Mouse (Mus musculus) liver, postnatal 0 days (tissue): ENCODE results near the gene Pitpnb. TPM values are rescaled to one million over a fixed set of nuclear protein-coding genes. Genes with fewer than 3 reads are reported as not detected.

Experiments used
- ATAC-seq: fragments of 200-750 bp; cut with Nextera tagmentation; 2 replicates; pipeline ENCODE4 v1.8.0; 2017; ENCODE audit warnings: mild to moderate bottlenecking, moderate library complexity
- DNase-seq: peaks from one replicate; pipeline ENCODE4 v3.0.0-alpha.2; 2016
- H3K27ac ChIP-seq: fragments of 300-500 bp; sonication (generic); 2 replicates; pipeline ENCODE4 v1.5.1; 2014; ENCODE audit warnings: antibody characterized with exemption, moderate library complexity, mild to moderate bottlenecking, low read depth
- H3K27me3 ChIP-seq: fragments of 300-500 bp; sonication (generic); 2 replicates; pipeline ENCODE4 v1.6.1; 2014; ENCODE audit warnings: low read length, control low read depth, mixed read lengths; ENCODE audit not compliant: insufficient read depth
- H3K36me3 ChIP-seq: fragments of 300-500 bp; sonication (generic); replicated peaks from 2 replicates; pipeline ENCODE4 v1.6.1; 2014; ENCODE audit warnings: mild to moderate bottlenecking, control low read depth, low read length, moderate library complexity, mixed read lengths; ENCODE audit not compliant: insufficient read depth
- H3K4me1 ChIP-seq: fragments of 300-500 bp; sonication (generic); 2 replicates; pipeline ENCODE4 v1.6.1; 2014; ENCODE audit warnings: antibody characterized with exemption, mild to moderate bottlenecking, control low read depth; ENCODE audit not compliant: insufficient read depth
- H3K4me2 ChIP-seq: fragments of 300-500 bp; sonication (generic); 2 replicates; pipeline ENCODE4 v1.6.1; 2014; ENCODE audit warnings: low read depth, mild to moderate bottlenecking, low read length, moderate library complexity, mixed read lengths
- H3K4me3 ChIP-seq: fragments of 300-500 bp; sonication (generic); 2 replicates; pipeline ENCODE4 v1.5.1; 2014; ENCODE audit warnings: low read depth, low read length
- H3K9ac ChIP-seq: fragments of 300-500 bp; sonication (generic); replicated peaks from 2 replicates; pipeline ENCODE4 v1.6.1; 2014; ENCODE audit warnings: mild to moderate bottlenecking, moderate library complexity
- H3K9me3 ChIP-seq: fragments of 300-500 bp; sonication (generic); 2 replicates; pipeline ENCODE4 v1.6.1; 2016; ENCODE audit warnings: mild to moderate bottlenecking, control low read depth, low read length, mixed read lengths
- CTCF ChIP-seq: sonication (generic); IDR thresholded peaks from 2 replicates; pipeline ENCODE4 v1.5.1; 2016; ENCODE audit warnings: antibody characterized with exemption, low read depth
- EP300 ChIP-seq: IDR thresholded peaks from 2 replicates; pipeline ENCODE4 v1.6.1; 2016; ENCODE audit warnings: antibody characterized with exemption, low read depth, mild to moderate bottlenecking
- WGBS: fragments of 180-500 bp; shearing (Covaris S2); extraction: QIAGEN DNeasy Blood & Tissue Kit; methylation state at CpG from one replicate; pipeline ENCODE4 v1.1.7; 2014; ENCODE audit not compliant: insufficient replicate concordance; 5-methylcytosine and 5-hydroxymethylcytosine counted together
- polyA plus RNA-seq: library from polyadenylated mRNA; unstranded; fragments of >200 nt; fragmentation: Nextera tagmentation; extraction: Ambion mirVana; gene quantifications from 2 replicates; pipeline ENCODE4 v1.2.1, GENCODE M21; 2015

The Pitpnb gene
- polyA plus RNA-seq, 1 experiment from 2014 or later: 40.2 TPM

DNA sequence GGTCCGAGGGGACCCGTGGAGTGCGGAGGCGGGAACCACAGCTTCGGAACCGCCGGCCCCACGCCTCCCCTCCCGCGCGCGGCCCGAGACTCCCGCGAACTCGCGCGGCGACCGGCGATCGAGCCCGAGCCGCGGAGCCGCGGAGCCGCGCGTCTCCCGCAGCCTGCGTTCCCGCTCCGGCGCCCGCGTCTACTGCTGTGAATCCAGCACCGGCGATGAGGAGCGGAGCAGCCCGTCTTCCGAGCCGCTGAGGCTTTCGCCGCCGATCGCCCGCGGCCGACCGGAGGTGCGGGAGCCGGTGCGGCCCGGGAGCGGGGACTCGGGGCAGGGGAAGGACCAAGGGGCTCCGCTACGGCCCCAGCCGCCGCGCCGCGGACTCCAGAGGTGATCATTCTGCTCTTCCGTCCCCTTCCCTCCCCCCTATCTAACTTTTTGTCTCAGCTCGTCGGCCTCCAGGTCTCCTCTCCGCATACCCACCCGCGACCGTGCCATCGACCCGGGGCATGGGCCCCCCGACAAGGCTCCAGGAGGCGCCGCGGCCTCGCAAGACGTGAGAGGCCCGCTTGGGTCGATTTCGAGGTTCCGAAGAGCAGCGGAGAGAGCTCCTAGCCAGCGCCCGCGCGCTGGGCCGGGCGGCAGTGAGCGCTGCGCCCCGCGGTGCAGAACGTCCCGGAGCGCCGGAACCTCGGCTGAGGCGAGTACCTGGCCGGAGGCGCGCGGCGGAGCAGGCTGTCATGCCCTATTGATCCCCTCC is 87.0 kb downstream of the Pitpnb start:
- H3K27ac ChIP-seq: no peak overlapping the region
- no peaks in the 10 kb centered on the region; the same call in 1 of the 2 replicates for H3K36me3 ChIP-seq
- H3K4me1 ChIP-seq: peaks cover 9% of the 10 kb centered on the region
- peak overlapping the region; percentile 62 for H3K4me3 ChIP-seq
- ATAC-seq (peak; percentile 35; the same call in 1 of the 2 replicates), DNase-seq (no peak)
- H3K9ac ChIP-seq: peak overlapping the region; percentile 61
- peaks cover 72% of the 10 kb centered on the region for H3K27me3 ChIP-seq
- peak overlapping the region; percentile 90 for H3K4me2 ChIP-seq
- TF ChIP-seq CTCF (no peak), EP300 (no peak)
- no peaks in the 10 kb centered on the region for H3K9me3 ChIP-seq
- 1% methylated on average over 83 of the region's 105 CpGs for WGBS

DNA sequence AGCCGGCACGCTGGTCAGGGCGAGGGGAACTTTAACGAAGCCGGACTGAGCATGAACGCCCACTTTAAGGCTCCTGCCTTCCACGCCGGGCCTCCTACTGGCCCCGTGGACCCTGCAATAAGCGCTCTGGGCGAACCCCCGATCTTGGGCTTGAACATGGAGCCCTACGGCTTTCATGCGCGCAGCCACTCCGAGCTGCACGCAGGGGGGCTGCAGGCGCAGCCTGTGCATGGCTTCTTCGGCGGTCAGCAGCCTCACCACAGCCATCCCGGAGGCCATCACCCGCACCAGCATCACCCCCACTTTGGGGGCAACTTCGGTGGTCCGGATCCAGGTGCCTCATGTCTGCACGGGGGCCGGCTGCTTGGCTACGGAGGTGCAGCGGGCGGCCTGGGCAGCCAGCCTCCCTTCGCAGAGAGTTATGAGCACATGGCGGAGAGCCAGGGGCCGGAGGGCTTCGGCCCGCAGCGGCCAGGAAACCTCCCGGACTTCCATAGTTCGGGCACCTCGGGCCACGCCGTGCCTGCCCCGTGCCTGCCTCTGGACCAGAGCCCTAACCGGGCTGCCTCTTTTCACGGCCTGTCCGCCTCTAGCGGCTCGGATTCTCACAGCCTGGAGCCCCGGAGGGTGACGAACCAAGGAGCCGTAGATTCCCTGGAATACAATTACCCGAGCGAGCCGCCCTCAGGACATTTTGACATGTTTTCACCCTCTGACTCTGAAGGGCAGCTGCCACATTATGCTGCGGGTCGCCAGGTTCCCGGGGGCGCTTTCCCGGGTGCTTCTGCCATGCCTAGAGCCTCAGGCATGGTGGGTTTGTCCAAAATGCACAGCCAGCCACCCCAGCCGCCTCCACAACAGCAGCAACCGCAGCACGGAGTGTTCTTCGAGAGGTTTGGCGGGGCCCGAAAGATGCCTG is 87.9 kb downstream of the Pitpnb start:
- H3K4me1 ChIP-seq: peaks cover 9% of the 10 kb centered on the region
- no peak for ATAC-seq
- DNase-seq: no peak
- peaks cover 69% of the 10 kb centered on the region for H3K27me3 ChIP-seq
- 0 out of 2 replicates have a peak overlapping the region, but pooled peaks have one; percentile 61 for H3K9ac ChIP-seq
- 7% methylated on average over 48 of the region's 63 CpGs for WGBS
- H3K9me3 ChIP-seq: no peaks in the 10 kb centered on the region
- H3K4me3 ChIP-seq: peak overlapping the region; percentile 62
- H3K36me3 ChIP-seq: no peaks in the 10 kb centered on the region; the same call in 1 of the 2 replicates
- H3K4me2 ChIP-seq: peak overlapping the region; percentile 90
- H3K27ac ChIP-seq: no peak overlapping the region
- TF ChIP-seq CTCF (no peak), EP300 (no peak)

DNA sequence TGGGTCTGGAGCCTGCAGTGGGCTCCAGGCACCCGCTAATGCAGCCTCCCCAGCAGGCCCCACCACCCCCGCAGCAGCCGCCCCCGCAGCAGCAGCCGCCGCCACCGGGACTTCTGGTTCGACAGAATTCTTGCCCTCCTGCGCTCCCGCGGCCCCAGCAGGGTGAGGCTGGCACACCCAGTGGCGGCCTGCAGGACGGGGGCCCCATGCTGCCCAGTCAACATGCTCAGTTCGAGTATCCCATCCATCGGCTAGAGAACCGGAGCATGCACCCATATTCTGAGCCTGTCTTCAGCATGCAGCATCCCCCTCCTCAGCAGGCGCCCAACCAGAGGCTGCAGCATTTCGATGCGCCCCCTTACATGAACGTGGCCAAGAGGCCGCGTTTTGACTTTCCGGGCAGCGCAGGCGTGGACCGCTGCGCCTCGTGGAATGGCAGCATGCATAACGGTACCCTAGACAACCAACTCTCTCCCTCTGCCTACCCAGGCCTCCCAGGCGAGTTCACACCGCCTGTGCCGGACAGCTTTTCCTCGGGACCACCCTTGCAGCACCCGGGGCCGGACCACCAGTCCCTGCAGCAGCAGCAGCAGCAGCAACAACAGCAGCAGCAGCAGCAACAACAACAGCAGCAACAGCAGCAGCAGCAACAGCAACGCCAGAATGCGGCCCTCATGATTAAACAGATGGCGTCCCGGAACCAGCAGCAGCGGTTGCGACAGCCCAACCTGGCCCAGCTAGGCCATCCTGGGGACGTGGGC is 88.7 kb downstream of the Pitpnb start:
- peaks cover 69% of the 10 kb centered on the region for H3K27me3 ChIP-seq
- H3K36me3 ChIP-seq: no peaks in the 10 kb centered on the region; the same call in 1 of the 2 replicates
- no peak for DNase-seq
- no peak overlapping the region for H3K9ac ChIP-seq
- WGBS: 27% methylated on average over 41 of the region's 42 CpGs
- peak overlapping the region; percentile 90 for H3K4me2 ChIP-seq
- no peak for TF ChIP-seq CTCF
- TF ChIP-seq EP300: no peak
- peaks cover 10% of the 10 kb centered on the region for H3K4me1 ChIP-seq
- no peaks in the 10 kb centered on the region for H3K9me3 ChIP-seq
- H3K27ac ChIP-seq: no peak overlapping the region
- peak overlapping the region; percentile 6 for H3K4me3 ChIP-seq
- ATAC-seq: no peak

DNA sequence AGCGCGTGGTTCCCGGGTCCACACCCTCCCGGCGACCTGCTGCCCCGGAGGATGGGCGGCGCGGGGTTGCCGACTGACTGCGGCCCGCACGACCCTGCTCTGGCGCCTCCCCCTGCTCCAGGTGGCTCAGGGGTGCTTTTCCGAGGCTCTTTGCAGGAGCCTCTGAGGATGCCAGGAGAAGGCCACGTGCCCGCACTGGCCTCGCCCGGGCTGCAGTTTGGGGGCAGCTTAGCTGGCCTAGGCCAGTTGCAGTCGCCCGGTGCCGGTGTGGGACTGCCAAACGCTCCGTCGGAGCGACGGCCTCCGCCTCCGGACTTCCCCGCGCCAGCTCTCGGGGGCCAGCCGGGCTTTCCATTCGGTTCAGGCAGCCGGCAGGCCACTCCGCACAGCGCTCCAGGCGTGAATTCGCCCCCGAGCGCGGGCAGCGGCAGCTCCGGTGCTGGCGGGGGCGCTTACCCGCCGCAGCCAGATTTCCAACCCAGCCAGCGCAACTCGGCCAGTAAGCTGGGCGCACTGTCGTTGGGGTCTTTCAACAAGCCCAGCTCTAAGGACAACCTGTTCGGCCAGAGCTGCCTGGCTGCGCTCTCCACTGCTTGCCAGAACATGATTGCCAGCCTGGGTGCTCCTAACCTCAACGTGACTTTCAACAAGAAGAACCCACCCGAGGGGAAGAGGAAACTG is 89.6 kb downstream of the Pitpnb start:
- H3K27me3 ChIP-seq: peaks cover 66% of the 10 kb centered on the region

DNA sequence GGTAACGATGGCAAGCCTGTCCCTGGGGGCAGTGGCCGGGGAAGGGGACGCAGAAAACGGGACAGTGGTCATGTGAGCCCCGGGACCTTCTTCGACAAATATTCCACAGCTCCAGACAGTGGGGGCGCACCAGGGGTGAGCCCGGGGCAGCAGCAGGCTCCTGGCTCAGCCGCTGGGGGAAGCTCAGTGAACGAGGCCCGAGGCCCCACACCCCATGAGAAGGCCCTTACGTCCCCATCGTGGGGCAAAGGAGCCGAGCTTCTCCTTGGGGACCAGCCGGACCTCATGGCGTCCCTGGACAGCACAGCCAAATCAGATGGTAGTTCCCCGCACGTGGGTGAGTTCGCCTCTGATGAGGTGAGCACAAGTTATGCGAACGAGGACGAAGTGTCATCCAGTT is 90.3 kb downstream of the Pitpnb start:
- ATAC-seq (no peak), DNase-seq (no peak)
- no peak for TF ChIP-seq EP300
- TF ChIP-seq CTCF: no peak
- no peak overlapping the region for H3K4me3 ChIP-seq
- no peak overlapping the region for H3K4me2 ChIP-seq
- H3K36me3 ChIP-seq: no peaks in the 10 kb centered on the region; the same call in 1 of the 2 replicates
- H3K9ac ChIP-seq: no peak overlapping the region
- peaks cover 59% of the 10 kb centered on the region for H3K27me3 ChIP-seq
- no peak overlapping the region for H3K27ac ChIP-seq
- H3K9me3 ChIP-seq: no peaks in the 10 kb centered on the region
- peaks cover 12% of the 10 kb centered on the region for H3K4me1 ChIP-seq
- WGBS: 70% methylated on average over 22 of the region's 22 CpGs

More for the DNA sequence above, 89.6 kb downstream of the Pitpnb start:
- H3K4me1 ChIP-seq: peaks cover 12% of the 10 kb centered on the region
- no peak overlapping the region for H3K9ac ChIP-seq
- peak overlapping the region; percentile 6; the same call in 1 of the 2 replicates for H3K4me3 ChIP-seq
- no peaks in the 10 kb centered on the region; the same call in 1 of the 2 replicates for H3K36me3 ChIP-seq
- DNase-seq (no peak), ATAC-seq (no peak)
- peak overlapping the region; percentile 15 for H3K4me2 ChIP-seq
- WGBS: 17% methylated on average over 53 of the region's 56 CpGs
- H3K9me3 ChIP-seq: no peaks in the 10 kb centered on the region
- TF ChIP-seq CTCF: no peak
- no peak for TF ChIP-seq EP300
- H3K27ac ChIP-seq: no peak overlapping the region
